Mouse (Mus musculus) embryonic facial prominence, embryonic 12.5 days (tissue): ENCODE data around the gene C3ar1. TPM values are rescaled to one million over a fixed set of nuclear protein-coding genes. Genes with fewer than 3 reads are reported as not detected.

Experiments used
- ATAC-seq: fragments of 200-750 bp; cut with Nextera tagmentation; 2 replicates; pipeline ENCODE4 v1.8.0; 2017; ENCODE audit not compliant: insufficient number of reproducible peaks, insufficient read depth, low FRiP score, low TSS enrichment
- H3K27ac ChIP-seq: fragments of 300-500 bp; sonication (generic); 2 replicates; pipeline ENCODE4 v1.5.1; 2016; ENCODE audit warnings: mild to moderate bottlenecking
- H3K27me3 ChIP-seq: fragments of 300-500 bp; sonication (generic); 2 replicates; pipeline ENCODE4 v1.6.1; 2016; ENCODE audit warnings: mild to moderate bottlenecking, moderate library complexity
- H3K36me3 ChIP-seq: fragments of 300-500 bp; sonication (generic); 2 replicates; pipeline ENCODE4 v1.6.1; 2016; ENCODE audit warnings: mild to moderate bottlenecking
- H3K4me1 ChIP-seq: fragments of 300-500 bp; sonication (generic); 2 replicates; pipeline ENCODE4 v1.6.1; 2016
- H3K4me2 ChIP-seq: fragments of 300-500 bp; sonication (generic); replicated peaks from 2 replicates; pipeline ENCODE4 v1.6.1; 2016; ENCODE audit warnings: mild to moderate bottlenecking, moderate library complexity
- H3K4me3 ChIP-seq: fragments of 300-500 bp; sonication (generic); 2 replicates; pipeline ENCODE4 v1.5.1; 2016; ENCODE audit warnings: mild to moderate bottlenecking
- H3K9ac ChIP-seq: fragments of 300-500 bp; sonication (generic); 2 replicates; pipeline ENCODE4 v1.6.1; 2016; ENCODE audit warnings: mild to moderate bottlenecking, moderate library complexity
- H3K9me3 ChIP-seq: fragments of 300-500 bp; sonication (generic); 2 replicates; pipeline ENCODE4 v1.6.1; 2016; ENCODE audit warnings: mild to moderate bottlenecking, moderate library complexity
- WGBS: fragments of 180-500 bp; shearing (Covaris S2); methylation state at CpG from one replicate; pipeline ENCODE4 v1.1.7; 2016; 5-methylcytosine and 5-hydroxymethylcytosine counted together
- polyA plus RNA-seq: library from polyadenylated mRNA; unstranded; fragments of >200 nt; fragmentation: Nextera tagmentation; extraction: Ambion mirVana; gene quantifications from 2 replicates; pipeline ENCODE4 v1.2.1, GENCODE M21; 2016

C3ar1 gene
- polyA plus RNA-seq, 1 experiment from 2014 or later = 2.5 TPM

- no peak overlapping the region for H3K4me2 ChIP-seq
- WGBS = 94% methylated on average over 9 of the region's 9 CpGs
Observed at GRCm38 (mm10) chr6:122825166-122825565, 30.8 kb downstream of the C3ar1 start.

GRCm38 (mm10) chr6:122824086-122824485 is 31.9 kb downstream of the C3ar1 start:
- Histone ChIP-seq H3K4me2 (no peak overlapping the region), H3K4me1 (peaks cover 28% of the 10 kb centered on the region), H3K9me3 (no peaks in the 10 kb centered on the region), H3K27ac (no peak overlapping the region), H3K4me3 (no peak overlapping the region), H3K27me3 (no peaks in the 10 kb centered on the region), H3K36me3 (0 out of 2 replicates have a peak, but pooled peaks cover 9% of the 10 kb centered on the region), H3K9ac (no peak overlapping the region)
- 59% methylated on average over 10 of the region's 10 CpGs for WGBS
- no peak for ATAC-seq

More at GRCm38 (mm10) chr6:122825166-122825565, 30.8 kb downstream of the C3ar1 start:
- Histone ChIP-seq H3K27ac (no peak overlapping the region), H3K4me3 (no peak overlapping the region), H3K9me3 (no peaks in the 10 kb centered on the region), H3K9ac (no peak overlapping the region), H3K27me3 (no peaks in the 10 kb centered on the region), H3K4me1 (peaks cover 28% of the 10 kb centered on the region), H3K36me3 (0 out of 2 replicates have a peak, but pooled peaks cover 13% of the 10 kb centered on the region)
- no peak for ATAC-seq

GRCm38 (mm10) chr6:122821822-122822221 is 34.1 kb downstream of the C3ar1 start:
- no peak overlapping the region for H3K9ac ChIP-seq
- H3K36me3 ChIP-seq = 0 out of 2 replicates have a peak, but pooled peaks cover 2% of the 10 kb centered on the region
- H3K27ac ChIP-seq = no peak overlapping the region
- no peak overlapping the region for H3K4me2 ChIP-seq
- H3K4me3 ChIP-seq = no peak overlapping the region
- no peaks in the 10 kb centered on the region for H3K27me3 ChIP-seq
- no peaks in the 10 kb centered on the region for H3K9me3 ChIP-seq
- H3K4me1 ChIP-seq = peaks cover 28% of the 10 kb centered on the region
- no peak for ATAC-seq
- WGBS = 66% methylated on average over 9 of the region's 9 CpGs

- Histone ChIP-seq H3K27ac (no peak overlapping the region), H3K27me3 (no peaks in the 10 kb centered on the region), H3K4me1 (peaks cover 22% of the 10 kb centered on the region), H3K36me3 (0 out of 2 replicates have a peak, but pooled peaks cover 2% of the 10 kb centered on the region), H3K9me3 (no peaks in the 10 kb centered on the region), H3K4me3 (peak overlapping the region; percentile 82), H3K9ac (peak overlapping the region; percentile 92), H3K4me2 (peak overlapping the region; percentile 86)
- no peak; the same call in 1 of the 2 replicates for ATAC-seq
- WGBS = 36% methylated on average over 15 of the region's 15 CpGs
Observed at GRCm38 (mm10) chr6:122820799-122821650, 34.9 kb downstream of the C3ar1 start.

GRCm38 (mm10) chr6:122820071-122820798 is 35.7 kb downstream of the C3ar1 start:
- peak; percentile 69 for ATAC-seq
- Histone ChIP-seq H3K4me1 (peaks cover 15% of the 10 kb centered on the region), H3K9me3 (no peaks in the 10 kb centered on the region), H3K9ac (peak overlapping the region; percentile 92), H3K27me3 (no peaks in the 10 kb centered on the region), H3K27ac (peak overlapping the region; percentile 69), H3K4me3 (peak overlapping the region; percentile 82), H3K36me3 (0 out of 2 replicates have a peak, but pooled peaks cover 2% of the 10 kb centered on the region), H3K4me2 (peak overlapping the region; percentile 86)
- under 1% methylated on average over 33 of the region's 38 CpGs for WGBS

GRCm38 (mm10) chr6:122819306-122820070 is 36.5 kb downstream of the C3ar1 start, which contains the start of gene Foxj2:
Gene Foxj2 (plus strand): TSS chr6:122819914.
- Histone ChIP-seq H3K9me3 (no peaks in the 10 kb centered on the region), H3K4me1 (peaks cover 15% of the 10 kb centered on the region), H3K36me3 (0 out of 2 replicates have a peak, but pooled peaks cover 2% of the 10 kb centered on the region), H3K27me3 (no peaks in the 10 kb centered on the region), H3K4me3 (peak within 1 kb of the TSS; percentile 82), H3K27ac (peak within 1 kb of the TSS; percentile 69), H3K9ac (peak within 1 kb of the TSS; percentile 92), H3K4me2 (peak within 1 kb of the TSS; percentile 86)
- WGBS = 2% methylated on average over 42 of the region's 61 CpGs
- peak; percentile 91 for ATAC-seq

- no peaks in the 10 kb centered on the region for H3K27me3 ChIP-seq
- no peaks in the 10 kb centered on the region for H3K36me3 ChIP-seq
- H3K27ac ChIP-seq = no peak overlapping the region
- no peaks in the 10 kb centered on the region for H3K9me3 ChIP-seq
- no peak overlapping the region for H3K4me2 ChIP-seq
- no peak overlapping the region for H3K9ac ChIP-seq
- peaks cover 5% of the 10 kb centered on the region for H3K4me1 ChIP-seq
- H3K4me3 ChIP-seq = no peak overlapping the region
- 91% methylated on average over 4 of the region's 4 CpGs for WGBS
- ATAC-seq = no peak
Observed at GRCm38 (mm10) chr6:122813640-122814039, 42.3 kb downstream of the C3ar1 start.

GRCm38 (mm10) chr6:122812716-122813115 is 43.2 kb downstream of the C3ar1 start:
- no peaks in the 10 kb centered on the region for H3K36me3 ChIP-seq
- no peak overlapping the region for H3K9ac ChIP-seq
- H3K9me3 ChIP-seq = no peaks in the 10 kb centered on the region
- H3K4me1 ChIP-seq = peaks cover 5% of the 10 kb centered on the region
- no peak overlapping the region for H3K27ac ChIP-seq
- H3K4me3 ChIP-seq = no peak overlapping the region
- H3K27me3 ChIP-seq = no peaks in the 10 kb centered on the region
- 91% methylated on average over 4 of the region's 4 CpGs for WGBS
- ATAC-seq = no peak
- H3K4me2 ChIP-seq = no peak overlapping the region

GRCm38 (mm10) chr6:122811771-122812600 is 44.0 kb downstream of the C3ar1 start:
- H3K4me3 ChIP-seq = peak overlapping the region; percentile 70
- H3K9ac ChIP-seq = peak overlapping the region; percentile 25
- ATAC-seq = no peak
- peak overlapping the region; percentile 59 for H3K4me2 ChIP-seq
- H3K9me3 ChIP-seq = no peaks in the 10 kb centered on the region
- no peaks in the 10 kb centered on the region for H3K27me3 ChIP-seq
- H3K27ac ChIP-seq = peak overlapping the region; percentile 100
- H3K4me1 ChIP-seq = peaks cover 5% of the 10 kb centered on the region
- WGBS = 26% methylated on average over 16 of the region's 16 CpGs
- H3K36me3 ChIP-seq = no peaks in the 10 kb centered on the region

- peak overlapping the region; percentile 59 for H3K4me2 ChIP-seq
- peak; percentile 95 for ATAC-seq
- H3K9me3 ChIP-seq = no peaks in the 10 kb centered on the region
- no peaks in the 10 kb centered on the region for H3K27me3 ChIP-seq
- peak overlapping the region; percentile 100 for H3K27ac ChIP-seq
- WGBS = under 1% methylated on average over 37 of the region's 38 CpGs
- peaks cover 5% of the 10 kb centered on the region for H3K4me1 ChIP-seq
- no peaks in the 10 kb centered on the region for H3K36me3 ChIP-seq
- H3K9ac ChIP-seq = peak overlapping the region; percentile 75
- H3K4me3 ChIP-seq = peak overlapping the region; percentile 70
Observed at GRCm38 (mm10) chr6:122811280-122811652, 44.7 kb downstream of the C3ar1 start.
